Mouse (Mus musculus) bone marrow, adult 2 months (tissue): Measurements from ENCODE around the gene Thoc6.

ENCODE experiments used
- CTCF ChIP-seq: fragments of 200-500 bp; IDR thresholded peaks from 2 replicates; pipeline ENCODE4 v1.5.1; 2011; ENCODE audit warnings: low read length, control low read depth; ENCODE audit not compliant: control insufficient read depth, insufficient read depth
- POLR2A ChIP-seq: fragments of 200-500 bp; IDR thresholded peaks from 2 replicates; pipeline ENCODE4 v1.6.1; 2011; ENCODE audit warnings: low read depth, mild to moderate bottlenecking, control low read depth, low read length, borderline replicate concordance; ENCODE audit not compliant: control insufficient read depth

GRCm38 (mm10) chr17:23705525-23706104 is 31.9 kb upstream of the Thoc6 start:
- TF ChIP-seq CTCF (no peak), POLR2A (no peak)
